Comparison of ENCODE assay signal across 8 mouse cellular contexts in genomic region chr9:69989303-69990121, GRCm38 (mm10). TPM values are rescaled to one million over a fixed set of nuclear protein-coding genes. Genes with fewer than 3 reads are reported as not detected.
DNase-seq lines count a peak whose midpoint lies in the region; ATAC-seq lines count a peak whose summit lies in the region.

Gene Bnip2 (plus strand): TSS chr9:69989466.

- H3K27ac ChIP-seq in hindbrain, embryonic 15.5 days (replicated peaks): peak within 1 kb of the TSS; percentile 91

- peak within 1 kb of the TSS; percentile 94 for H3K9ac ChIP-seq in hindbrain, embryonic 15.5 days

- peak within 1 kb of the TSS; percentile 64 for H3K4me2 ChIP-seq in hindbrain, embryonic 15.5 days

- no peaks in the 10 kb centered on the region for H3K27me3 ChIP-seq in hindbrain, embryonic 15.5 days

- H3K4me3 ChIP-seq in hindbrain, embryonic 15.5 days: peak within 1 kb of the TSS; percentile 91

- peaks cover 30% of the 10 kb centered on the region for H3K4me1 ChIP-seq in hindbrain, embryonic 15.5 days (replicated peaks)

- WGBS in hindbrain, embryonic 15.5 days: under 1% methylated on average over 75 of the region's 76 CpGs

- DNase-seq in T-cell, adult 2 months (ENCODE audit: low spot score): peak; percentile 67
- DNase-seq in cerebellum, postnatal 36 days: peak; percentile 96 to 98
- peak; percentile 92 to 95 for DNase-seq in frontal cortex, postnatal 36 days (ENCODE audit: low spot score in 2 of 2)
- peak; percentile 84 for DNase-seq in left cerebral cortex, adult 11 months (ENCODE audit: low spot score)
- DNase-seq in lung, postnatal 4 days: peak; percentile 97 to 98
- peak; percentile 88 for DNase-seq in retina, postnatal 7 days (ENCODE audit: low read depth, low spot score)
- peak; percentile 95 for DNase-seq in urinary bladder, adult 2 months (ENCODE audit: low spot score)

- ATAC-seq in hindbrain, embryonic 15.5 days (ENCODE audit: low FRiP score, low read depth): peak; percentile 94

- H3K36me3 ChIP-seq in hindbrain, embryonic 15.5 days: no peaks in the 10 kb centered on the region

- H3K9me3 ChIP-seq in hindbrain, embryonic 15.5 days: no peaks in the 10 kb centered on the region

RNA-seq across cellular contexts. Expression of gene Bnip2, which starts in this region (rescaled TPM):
- 70.2 and 74.6 TPM in 2 replicates for polyA plus RNA-seq in hindbrain, embryonic 15.5 days (2015; fragmentation: Nextera tagmentation; extraction: Ambion mirVana)
- polyA plus RNA-seq in urinary bladder, adult 2 months (2012; rRNA removed): 121 and 126 TPM in 2 replicates

Comparison
In these comparisons a context has a peak if more than half of its experiments do, and no peak if none do; other contexts are left out.
1. Peak in every context shown above with its lines: DNase-seq, ATAC-seq, H3K4me3 ChIP-seq and H3K27ac ChIP-seq.